ENCODE assay signal across 9 mouse cellular contexts in the genomic region with DNA sequence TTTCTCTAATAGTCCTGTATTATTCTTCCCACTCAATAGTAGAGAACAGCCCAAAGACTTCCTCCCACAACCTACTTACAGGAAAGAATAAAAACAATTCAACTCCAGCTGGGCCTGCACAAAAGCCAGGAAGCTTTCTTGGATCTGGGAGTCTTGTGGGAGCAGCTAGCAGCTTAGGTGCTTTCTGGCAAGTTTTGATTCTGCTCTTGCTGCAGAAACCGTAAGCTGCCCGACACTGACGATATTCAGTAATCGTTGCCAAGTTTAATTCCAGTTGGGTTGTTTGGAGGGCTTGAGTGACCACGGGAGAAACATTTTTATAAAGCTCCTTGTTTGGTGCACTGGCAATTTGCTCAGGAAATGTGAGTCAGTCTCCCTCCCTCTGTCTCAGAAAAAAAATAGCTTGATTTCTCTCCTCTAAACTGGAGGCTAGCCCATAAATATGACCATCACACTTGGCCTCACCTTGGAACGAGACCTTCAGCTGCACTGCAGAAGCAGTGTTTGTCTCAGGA. TPM values are rescaled to one million over a fixed set of nuclear protein-coding genes. Genes with fewer than 3 reads are reported as not detected.
DNase-seq lines count a peak whose midpoint lies in the region; ATAC-seq and TF ChIP-seq lines count a peak whose summit lies in the region.
"Had no signal": no experiment of that assay in that cellular context is flagged by ENCODE, and none has a peak within 500 bp of the region (broad histone marks: within the 10 kb centered on the region; RNA-seq: fewer than 3 reads in every experiment).

No protein-coding gene starts in this region.

- no peak overlapping the region for H3K4me2 ChIP-seq in kidney, embryonic 14.5 days (replicated peaks; ENCODE audit: low read depth, low read length)

- peaks cover 16% of the 10 kb centered on the region for H3K4me1 ChIP-seq in kidney, embryonic 14.5 days (ENCODE audit: control insufficient read depth, insufficient read depth, low read length)

- peak overlapping the region; percentile 59; the same call in 1 of the 2 replicates for H3K27ac ChIP-seq in kidney, embryonic 14.5 days (ENCODE audit: low read depth, low read length)

- peak overlapping the region; percentile 59 for H3ac ChIP-seq in C2C12 (ENCODE audit: control insufficient read depth, insufficient read length, low read depth)

- H3K9me3 ChIP-seq in kidney, embryonic 14.5 days (ENCODE audit: control insufficient read depth, low read length): no peaks in the 10 kb centered on the region

- H3K9ac ChIP-seq in kidney, embryonic 14.5 days (ENCODE audit: low read depth, low read length): peak overlapping the region; percentile 18; the same call in 1 of the 2 replicates

- no peaks in the 10 kb centered on the region for H3K36me3 ChIP-seq in kidney, embryonic 14.5 days (ENCODE audit: control insufficient read depth, insufficient read depth, low read length)
- H3K36me3 ChIP-seq in C2C12 (ENCODE audit: control insufficient read depth, insufficient read depth): no peaks in the 10 kb centered on the region

- H3K79me2 ChIP-seq in C2C12 (ENCODE audit: control insufficient read depth, insufficient read depth): no peaks in the 10 kb centered on the region

- 5% methylated on average over 6 of the region's 6 CpGs for WGBS in kidney, embryonic 14.5 days

- H3K4me3 ChIP-seq in kidney, embryonic 14.5 days (ENCODE audit: low read length): no peak overlapping the region
- H3K4me3 ChIP-seq in C2C12 (ENCODE audit: insufficient read depth, poor library complexity, severe bottlenecking): peak overlapping the region; percentile 18

- H3K79me3 ChIP-seq in C2C12 (ENCODE audit: low read depth): no peaks in the 10 kb centered on the region

- no peaks in the 10 kb centered on the region for H3K27me3 ChIP-seq in kidney, embryonic 14.5 days (ENCODE audit: control insufficient read depth, insufficient read depth, low read length)
- no peaks in the 10 kb centered on the region for H3K27me3 ChIP-seq in C2C12 (ENCODE audit: control insufficient read depth, insufficient read depth, insufficient read length)

- no peak for TF ChIP-seq CTCF in C2C12 (IDR thresholded peaks at IDR 0.05; ENCODE audit: control insufficient read depth, insufficient read depth, insufficient read length)

- DNase-seq in kidney, postnatal 4 days: no peak
- DNase-seq in adrenal gland, adult 8-10 months: peak; percentile 62
- DNase-seq in heart, postnatal 4 days: peak; percentile 20
- DNase-seq in cerebellum, adult 9-11 months: no peak
- DNase-seq in thymus, postnatal 36 days: no peak
- no peak for DNase-seq in gastrocnemius, postnatal 10 days
- DNase-seq: kidney, adult 18-20 months had no signal

- ATAC-seq in kidney, embryonic 14.5 days (ENCODE audit: low FRiP score, low TSS enrichment): peak; percentile 44; the same call in 1 of the 2 replicates

TF ChIP-seq in C2C12, 6 proteins besides CTCF, POLR2A, EP300 and RAD21:
- TF ChIP-seq MYOG (IDR thresholded peaks at IDR 0.05; ENCODE audit: control insufficient read depth, extremely low read depth, insufficient read length) (no peak), MYOD1 (IDR thresholded peaks at IDR 0.05; ENCODE audit: control insufficient read depth, insufficient read length, low read depth) (no peak), FOSL1 (IDR thresholded peaks at IDR 0.05; ENCODE audit: insufficient read depth, low read length, poor library complexity, severe bottlenecking) (no peak), USF1 (IDR thresholded peaks at IDR 0.05; ENCODE audit: low read depth) (no peak), CEBPB (IDR thresholded peaks at IDR 0.05; ENCODE audit: low read depth) (no peak), MAX (IDR thresholded peaks at IDR 0.05) (no peak)

RNA-seq across cellular contexts. Expression of a gene that starts 32.2 kb away (rescaled TPM):
- polyA plus RNA-seq in kidney, embryonic 14.5 days (2014; fragmentation: Nextera tagmentation; extraction: Ambion mirVana): 6.7 and 16.2 TPM in 2 replicates
- 2.6 TPM for polyA plus RNA-seq in C2C12 (2012; fragmentation: generic; extraction: Trizol)
- total RNA-seq in adrenal gland, adult 8-10 months (2022): 10 to 100 TPM; 17.1 to 21.4 (median 19.4) TPM
- total RNA-seq in heart, postnatal 4 days (2021): 1 to 10 TPM; 5.3 to 5.5 TPM
- total RNA-seq in gastrocnemius, postnatal 10 days (2021): 1 to 10 TPM; 6.8 to 7.5 TPM

RNA-seq across cellular contexts. Expression of a gene that starts 40.8 kb away (rescaled TPM):
- polyA plus RNA-seq in kidney, embryonic 14.5 days (2014; fragmentation: Nextera tagmentation; extraction: Ambion mirVana): 63.1 and 84.5 TPM in 2 replicates
- polyA plus RNA-seq in C2C12 (2012; fragmentation: generic; extraction: Trizol): 30.2 TPM
- 10 to 100 TPM; 51.0 to 56.0 (median 52.8) TPM for total RNA-seq in adrenal gland, adult 8-10 months (2022)
- total RNA-seq in heart, postnatal 4 days (2021): 10 to 100 TPM; 30.6 to 37.8 TPM
- total RNA-seq in gastrocnemius, postnatal 10 days (2021): 10 to 100 TPM; 21.8 to 33.0 TPM

Comparison
In these comparisons a context has a peak if more than half of its experiments do, and no peak if none do; other contexts are left out.
1. DNase-seq: peak in adrenal gland, adult 8-10 months (single experiment) and heart, postnatal 4 days (single experiment); none in kidney, postnatal 4 days (0 of 2), cerebellum, adult 9-11 months (single experiment), thymus, postnatal 36 days (0 of 2) and gastrocnemius, postnatal 10 days (single experiment).